Comparison of ENCODE assay signal across 8 mouse cellular contexts in the genomic region with DNA sequence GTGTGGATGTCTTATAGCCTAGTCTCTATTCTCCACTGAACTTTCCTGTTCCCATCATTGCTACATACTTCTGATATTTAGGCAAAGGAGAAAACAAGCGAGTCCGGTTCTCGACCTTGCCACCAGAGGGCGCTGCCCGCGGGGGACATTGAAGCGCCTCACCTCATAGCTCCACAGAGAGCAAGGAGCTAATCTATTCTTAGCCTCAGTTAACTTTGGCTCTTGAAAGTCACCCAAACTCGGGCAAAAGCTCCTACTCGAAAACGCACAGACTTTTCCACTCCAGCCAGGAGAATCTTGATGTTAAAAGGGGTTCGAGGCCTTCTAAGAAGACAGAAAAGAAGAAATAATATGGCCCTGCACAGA. TPM values are rescaled to one million over a fixed set of nuclear protein-coding genes. Genes with fewer than 3 reads are reported as not detected.
DNase-seq lines count a peak whose midpoint lies in the region; ATAC-seq lines count a peak whose summit lies in the region.

No protein-coding gene starts in this region.

- H3K27ac ChIP-seq in hindbrain, embryonic 12.5 days, result no peak overlapping the region

- H3K36me3 ChIP-seq in hindbrain, embryonic 12.5 days, result no peaks in the 10 kb centered on the region

- 0% methylated on average over 11 of the region's 11 CpGs for WGBS in hindbrain, embryonic 12.5 days

- H3K4me1 ChIP-seq in hindbrain, embryonic 12.5 days, result peaks cover 13% of the 10 kb centered on the region

- no peak for ATAC-seq in hindbrain, embryonic 12.5 days (ENCODE audit: low FRiP score)

- H3K9me3 ChIP-seq in hindbrain, embryonic 12.5 days (replicated peaks), result no peaks in the 10 kb centered on the region

- peak overlapping the region; percentile 51; the same call in 1 of the 2 replicates for H3K4me3 ChIP-seq in hindbrain, embryonic 12.5 days

- peak; percentile 86 for DNase-seq in Muller cell, postnatal 12 days (ENCODE audit: inconsistent ontology term)
- DNase-seq in cerebellum, adult 9-11 months, result peak; percentile 87
- DNase-seq in frontal cortex, postnatal 10 days (ENCODE audit: low spot score in 2 of 2), result peak; percentile 50 to 69
- DNase-seq in layer of hippocampus, postnatal 14 days (ENCODE audit: low spot score in 2 of 2), result peak; percentile 79 to 85
- peak; percentile 89 for DNase-seq in lung, postnatal 36 days
- DNase-seq in retina, postnatal 1 day, result peak; percentile 85
- peak; percentile 94 for DNase-seq in thymus, postnatal 4 days

- no peaks in the 10 kb centered on the region for H3K27me3 ChIP-seq in hindbrain, embryonic 12.5 days

- 0 out of 2 replicates have a peak overlapping the region, but pooled peaks have one; percentile 76 for H3K9ac ChIP-seq in hindbrain, embryonic 12.5 days

- H3K4me2 ChIP-seq in hindbrain, embryonic 12.5 days (replicated peaks), result peak overlapping the region; percentile 89

RNA-seq across cellular contexts. Expression of a gene that starts 0.4 kb away (rescaled TPM):
- polyA plus RNA-seq in hindbrain, embryonic 12.5 days (2016; fragmentation: Nextera tagmentation; extraction: Ambion mirVana), result 21.4 and 22.3 TPM in 2 replicates
- total RNA-seq in layer of hippocampus, postnatal 14 days (2021), result 10 to 100 TPM; 17.4 to 20.6 TPM

RNA-seq across cellular contexts. Expression of a gene that starts 45.2 kb away (rescaled TPM):
- polyA plus RNA-seq in hindbrain, embryonic 12.5 days (2016; fragmentation: Nextera tagmentation; extraction: Ambion mirVana), result 1.8 and 2.1 TPM in 2 replicates
- 1 to 10 TPM; 2.8 to 3.1 TPM for total RNA-seq in layer of hippocampus, postnatal 14 days (2021)
